In the genomic region with DNA sequence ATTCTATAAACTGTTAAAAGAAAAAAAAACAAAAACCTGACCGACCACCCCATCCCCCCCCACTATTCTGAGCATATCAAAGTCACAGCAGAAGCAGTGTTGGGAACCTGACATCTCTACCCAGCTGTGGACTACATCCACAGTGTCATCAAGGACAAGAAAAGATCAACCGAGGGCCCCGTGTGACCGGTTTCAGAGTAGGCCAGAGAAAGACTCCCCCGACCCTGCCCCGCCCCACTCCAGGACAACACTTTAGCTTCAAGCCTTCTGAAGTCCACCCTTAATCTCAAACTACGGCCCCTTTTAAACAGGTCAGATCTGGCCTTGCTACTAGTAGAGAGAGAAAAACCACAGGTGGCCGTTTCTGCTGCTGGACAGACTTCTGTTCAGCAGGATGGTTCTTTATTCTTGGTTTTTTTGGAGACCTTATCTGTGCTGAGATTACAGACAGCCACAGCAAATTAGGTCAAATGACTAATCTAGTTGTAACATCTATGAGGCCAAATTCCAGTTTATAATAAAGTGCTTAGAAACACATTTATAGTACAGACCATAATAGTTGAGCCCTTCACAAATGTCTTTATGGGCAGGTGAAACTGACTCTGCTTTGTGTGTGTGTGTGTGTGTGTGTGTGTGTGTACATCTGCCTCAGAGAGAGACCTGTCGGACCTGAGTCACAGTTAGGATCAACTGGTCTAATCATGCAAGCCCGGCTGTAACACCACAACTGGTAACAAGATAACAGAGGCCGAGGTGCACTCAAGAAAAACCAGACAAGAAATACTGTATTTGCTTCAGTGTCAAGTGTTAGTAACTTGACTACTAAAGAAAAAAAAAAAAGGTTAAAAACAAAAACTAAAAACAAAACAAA, we compare ENCODE assay signal across 7 mouse cellular contexts. TPM values are rescaled to one million over a fixed set of nuclear protein-coding genes. Genes with fewer than 3 reads are reported as not detected.
A peak's percentile ranks its signal among the peaks of the same experiment; 100 is the strongest.
DNase-seq lines count a peak whose midpoint lies in the region; ATAC-seq and TF ChIP-seq lines count a peak whose summit lies in the region.

No protein-coding gene starts in this region.

- WGBS in heart, embryonic 11.5 days (ENCODE audit: insufficient replicate concordance): 7% methylated on average over 11 of the region's 11 CpGs
- 32% methylated on average over 11 of the region's 11 CpGs for WGBS in limb, embryonic 11.5 days
- 37% methylated on average over 11 of the region's 11 CpGs for WGBS in neural tube, embryonic 15.5 days

- no peak for TF ChIP-seq CTCF in CH12.LX (conservative IDR thresholded peaks at IDR 0.05 in 1 of 2, IDR thresholded peaks at IDR 0.05 in 1 of 2; ENCODE audit: low read depth in 2 of 2, low read length in 2 of 2)

- in situ Hi-C loops in CH12.LX (cut with MboI; ENCODE audit: low pct_ligation_motif_present, low pct_unique_long_range_greater_than_20kb, low sequenced_read_pairs): no loop called here

- no peak for TF ChIP-seq POLR2A in CH12.LX (IDR thresholded peaks at IDR 0.05; ENCODE audit: low read depth, low read length)

- no peak for DNase-seq in CH12.LX (ENCODE audit: extremely low read depth)
- DNase-seq in MN1 (ENCODE audit: low spot score): peak; percentile 63
- no peak for DNase-seq in limb, embryonic 11.5 days (ENCODE audit: low spot score)
- DNase-seq in T-cell, adult 2 months (ENCODE audit: low spot score): no peak
- DNase-seq in right cerebral cortex, postnatal 4 days: no peak

- TF ChIP-seq EP300 in CH12.LX (IDR thresholded peaks at IDR 0.05; ENCODE audit: low read length): no peak

- peaks cover 4% of the 10 kb centered on the region for H3K9me3 ChIP-seq in CH12.LX (replicated peaks; ENCODE audit: low read length)
- H3K9me3 ChIP-seq in heart, embryonic 11.5 days (replicated peaks; ENCODE audit: control insufficient read depth, low read length): no peaks in the 10 kb centered on the region
- no peaks in the 10 kb centered on the region for H3K9me3 ChIP-seq in limb, embryonic 11.5 days (ENCODE audit: control insufficient read depth, low read length)
- no peaks in the 10 kb centered on the region for H3K9me3 ChIP-seq in neural tube, embryonic 15.5 days (replicated peaks)

- ATAC-seq in heart, embryonic 11.5 days (replicated peaks; ENCODE audit: insufficient number of reproducible peaks, low FRiP score, low TSS enrichment): no peak
- ATAC-seq in limb, embryonic 11.5 days (ENCODE audit: insufficient number of reproducible peaks, low FRiP score, low TSS enrichment, low read depth): no peak
- ATAC-seq in neural tube, embryonic 15.5 days (ENCODE audit: low FRiP score): no peak

- peak overlapping the region; percentile 51; the same call in 1 of the 2 replicates for H3K27ac ChIP-seq in CH12.LX (ENCODE audit: insufficient read depth, low read depth)
- H3K27ac ChIP-seq in heart, embryonic 11.5 days (ENCODE audit: low read depth, low read length): peak overlapping the region; percentile 91
- H3K27ac ChIP-seq in limb, embryonic 11.5 days (replicated peaks; ENCODE audit: low read depth, low read length): no peak overlapping the region
- no peak overlapping the region for H3K27ac ChIP-seq in neural tube, embryonic 15.5 days (replicated peaks)

- peaks cover 7 to 30% of the 10 kb centered on the region in 2 experiments for H3K4me1 ChIP-seq in CH12.LX (ENCODE audit: control insufficient read depth in 1 of 2, insufficient read depth in 2 of 2)
- peaks cover 34% of the 10 kb centered on the region for H3K4me1 ChIP-seq in heart, embryonic 11.5 days (ENCODE audit: control insufficient read depth, insufficient read depth, low read length)
- peaks cover 49% of the 10 kb centered on the region for H3K4me1 ChIP-seq in limb, embryonic 11.5 days (ENCODE audit: control insufficient read depth, insufficient read depth, low read length)
- H3K4me1 ChIP-seq in neural tube, embryonic 15.5 days: peaks cover 71% of the 10 kb centered on the region

- dilution Hi-C loops in CH12.LX (cut with MboI; ENCODE audit: extremely low pct_ligation_motif_present, extremely low pct_unique_long_range_greater_than_20kb, low sequenced_read_pairs): no loop called here

- peak overlapping the region; percentile 78 for H3K9ac ChIP-seq in CH12.LX (ENCODE audit: insufficient read depth, low read depth)
- peak overlapping the region; percentile 68 for H3K9ac ChIP-seq in heart, embryonic 11.5 days (ENCODE audit: low read depth, low read length)
- H3K9ac ChIP-seq in limb, embryonic 11.5 days (ENCODE audit: low read length): no peak overlapping the region
- peak overlapping the region; percentile 28 for H3K9ac ChIP-seq in neural tube, embryonic 15.5 days (replicated peaks)

- H3K27me3 ChIP-seq in CH12.LX (replicated peaks): no peaks in the 10 kb centered on the region
- no peaks in the 10 kb centered on the region for H3K27me3 ChIP-seq in heart, embryonic 11.5 days (ENCODE audit: control insufficient read depth, insufficient read depth, low read length)
- H3K27me3 ChIP-seq in limb, embryonic 11.5 days (ENCODE audit: control insufficient read depth, insufficient read depth, low read length): no peaks in the 10 kb centered on the region
- H3K27me3 ChIP-seq in neural tube, embryonic 15.5 days (replicated peaks): no peaks in the 10 kb centered on the region

- peaks cover 75% of the 10 kb centered on the region for H3K79me2 ChIP-seq in CH12.LX (replicated peaks; ENCODE audit: control insufficient read depth, extremely low read depth, insufficient read depth, poor library complexity, severe bottlenecking)

- TF ChIP-seq RAD21 in CH12.LX (IDR thresholded peaks at IDR 0.05; ENCODE audit: low read depth, low read length): no peak

- peaks cover 24 to 63% of the 10 kb centered on the region in 2 experiments for H3K36me3 ChIP-seq in CH12.LX (replicated peaks in 1 of 2; ENCODE audit: control insufficient read depth in 1 of 2, insufficient read depth in 1 of 2, low read length in 1 of 2)
- peaks cover 6% of the 10 kb centered on the region for H3K36me3 ChIP-seq in heart, embryonic 11.5 days (ENCODE audit: control insufficient read depth, insufficient read depth, low read length)
- H3K36me3 ChIP-seq in limb, embryonic 11.5 days (ENCODE audit: control insufficient read depth, insufficient read depth, low read length): peaks cover 5% of the 10 kb centered on the region
- H3K36me3 ChIP-seq in neural tube, embryonic 15.5 days: peaks cover 8% of the 10 kb centered on the region; the same call in 1 of the 2 replicates

- peak overlapping the region; percentile 93 for H3K4me2 ChIP-seq in CH12.LX (ENCODE audit: insufficient read depth, low read depth, poor library complexity, severe bottlenecking)
- peak overlapping the region; percentile 99 for H3K4me2 ChIP-seq in heart, embryonic 11.5 days
- peak overlapping the region; percentile 99 for H3K4me2 ChIP-seq in limb, embryonic 11.5 days (ENCODE audit: low read depth, severe bottlenecking)
- peak overlapping the region; percentile 98 for H3K4me2 ChIP-seq in neural tube, embryonic 15.5 days

- peak overlapping the region; percentile 62 to 96 (median 89) for H3K4me3 ChIP-seq in CH12.LX (replicated peaks in 1 of 3; ENCODE audit: low read depth in 2 of 3, low read length in 2 of 3, poor library complexity in 1 of 3)
- peak overlapping the region; percentile 100 for H3K4me3 ChIP-seq in heart, embryonic 11.5 days (ENCODE audit: low read depth, low read length)
- H3K4me3 ChIP-seq in limb, embryonic 11.5 days (ENCODE audit: low read depth, low read length): peak overlapping the region; percentile 99; the same call in 1 of the 2 replicates
- H3K4me3 ChIP-seq in neural tube, embryonic 15.5 days (replicated peaks): peak overlapping the region; percentile 94

TF ChIP-seq in CH12.LX, 34 proteins besides CTCF, POLR2A, EP300 and RAD21:
- 0 out of 2 replicates have a peak, but pooled peaks have one; percentile 12 for TF ChIP-seq SIN3A (IDR thresholded peaks at IDR 0.05; ENCODE audit: low read length)
- no peak for TF ChIP-seq ZC3H11A (IDR thresholded peaks at IDR 0.05; ENCODE audit: low read depth, low read length)
- TF ChIP-seq CHD2 (IDR thresholded peaks at IDR 0.05; ENCODE audit: low read length): no peak
TF ChIP-seq in CH12.LX: peak in this region for 1.

RNA-seq across cellular contexts. Expression of a gene that starts 4.9 kb away (rescaled TPM):
- total RNA-seq in CH12.LX (2012; rRNA removed): 20.2 and 28.6 TPM in 2 replicates
- total RNA-seq in CH12.LX (2014; rRNA removed): 30.3 and 31.2 TPM in 2 replicates
- 17.8 and 19.9 TPM in 2 replicates for polyA plus RNA-seq in CH12.LX (2012; ENCODE audit: insufficient read length, low read depth)
- 5.9 and 6.5 TPM in 2 replicates for polyA plus RNA-seq in heart, embryonic 11.5 days (2014; fragmentation: Nextera tagmentation; extraction: Ambion mirVana)
- 4.9 and 5.6 TPM in 2 replicates for polyA plus RNA-seq in limb, embryonic 11.5 days (2014; fragmentation: Nextera tagmentation; extraction: Ambion mirVana)
- polyA plus RNA-seq in neural tube, embryonic 15.5 days (2015; fragmentation: Nextera tagmentation; extraction: Ambion mirVana): 9.8 and 10.4 TPM in 2 replicates

Comparison
In these comparisons a context has a peak if more than half of its experiments do, and no peak if none do; other contexts are left out.
1. H3K27ac ChIP-seq: peak in CH12.LX (single experiment) and heart, embryonic 11.5 days (single experiment); none in limb, embryonic 11.5 days (single experiment) and neural tube, embryonic 15.5 days (single experiment).
2. Peak in every context shown above with its lines, with median percentiles within 50 percentile points of each other: H3K4me2 ChIP-seq and H3K4me3 ChIP-seq.